Mouse (Mus musculus) intestine, embryonic 16.5 days (tissue): ENCODE data around the gene Dnajc10. TPM values are rescaled to one million over a fixed set of nuclear protein-coding genes. Genes with fewer than 3 reads are reported as not detected.

Source experiments
- ATAC-seq: fragments of 200-750 bp; cut with Nextera tagmentation; 2 replicates; pipeline ENCODE4 v1.8.0; 2017; ENCODE audit warnings: moderate TSS enrichment, moderate library complexity
- H3K27ac ChIP-seq: fragments of 300-500 bp; sonication (generic); 2 replicates; pipeline ENCODE4 v1.5.1; 2014; ENCODE audit warnings: mild to moderate bottlenecking, low read length
- H3K27me3 ChIP-seq: fragments of 300-500 bp; sonication (generic); replicated peaks from 2 replicates; pipeline ENCODE4 v1.6.1; 2014; ENCODE audit warnings: low read length, control low read depth, mixed read lengths; ENCODE audit not compliant: control insufficient read depth, insufficient read depth
- H3K36me3 ChIP-seq: fragments of 300-500 bp; sonication (generic); 2 replicates; pipeline ENCODE4 v1.6.1; 2014; ENCODE audit warnings: low read length, control low read depth; ENCODE audit not compliant: control insufficient read depth, insufficient read depth
- H3K4me1 ChIP-seq: fragments of 300-500 bp; sonication (generic); 2 replicates; pipeline ENCODE4 v1.6.1; 2014; ENCODE audit warnings: low read length, control low read depth, mixed read lengths; ENCODE audit not compliant: control insufficient read depth, insufficient read depth
- H3K4me2 ChIP-seq: fragments of 300-500 bp; sonication (generic); 2 replicates; pipeline ENCODE4 v1.6.1; 2014; ENCODE audit warnings: low read depth, low read length, control low read depth
- H3K4me3 ChIP-seq: fragments of 300-500 bp; sonication (generic); 2 replicates; pipeline ENCODE4 v1.5.1; 2014; ENCODE audit warnings: mild to moderate bottlenecking, low read length
- H3K9ac ChIP-seq: fragments of 300-500 bp; sonication (generic); 2 replicates; pipeline ENCODE4 v1.6.1; 2014; ENCODE audit warnings: low read depth, low read length
- H3K9me3 ChIP-seq: fragments of 300-500 bp; sonication (generic); 2 replicates; pipeline ENCODE4 v1.6.1; 2016; ENCODE audit warnings: low read length, control low read depth; ENCODE audit not compliant: control insufficient read depth
- whole genome bisulfite sequencing: fragments of 180-500 bp; shearing (Covaris S2); extraction: QIAGEN DNeasy Blood & Tissue Kit; methylation state at CpG from one replicate; pipeline ENCODE4 v1.1.7; 2014; 5-methylcytosine and 5-hydroxymethylcytosine counted together
- polyA plus RNA-seq: library from polyadenylated mRNA; unstranded; fragments of >200 nt; fragmentation: Nextera tagmentation; extraction: Ambion mirVana; gene quantifications from 2 replicates; pipeline ENCODE4 v1.2.1, GENCODE M21; 2015

The Dnajc10 gene
- polyA plus RNA-seq, 1 experiment from 2014 or later = 50.9 TPM

GRCm38 (mm10) chr2:80322878-80323277 lies 7.6 kb downstream of the Dnajc10 start:
- Histone ChIP-seq H3K27ac (no peak overlapping the region), H3K9me3 (no peaks in the 10 kb centered on the region), H3K4me3 (no peak overlapping the region), H3K4me1 (no peaks in the 10 kb centered on the region), H3K4me2 (no peak overlapping the region), H3K27me3 (no peaks in the 10 kb centered on the region), H3K9ac (no peak overlapping the region), H3K36me3 (peaks cover 3% of the 10 kb centered on the region; the same call in 1 of the 2 replicates)
- ATAC-seq = no peak
- 94% methylated on average over 4 of the region's 4 CpGs for WGBS

GRCm38 (mm10) chr2:80325779-80326178 lies 10.5 kb downstream of the Dnajc10 start:
- ATAC-seq = no peak
- H3K4me1 ChIP-seq = no peaks in the 10 kb centered on the region
- H3K9ac ChIP-seq = no peak overlapping the region
- H3K4me2 ChIP-seq = no peak overlapping the region
- H3K9me3 ChIP-seq = no peaks in the 10 kb centered on the region
- H3K27ac ChIP-seq = no peak overlapping the region
- no peaks in the 10 kb centered on the region for H3K27me3 ChIP-seq
- WGBS = 92% methylated on average over 2 of the region's 2 CpGs
- peaks cover 3% of the 10 kb centered on the region; the same call in 1 of the 2 replicates for H3K36me3 ChIP-seq
- H3K4me3 ChIP-seq = no peak overlapping the region

- H3K36me3 ChIP-seq = no peaks in the 10 kb centered on the region; the same call in 1 of the 2 replicates
- 88% methylated on average over 6 of the region's 6 CpGs for WGBS
Observed at GRCm38 (mm10) chr2:80327272-80327671, 12.0 kb downstream of the Dnajc10 start.

GRCm38 (mm10) chr2:80328961-80329653 lies 13.8 kb downstream of the Dnajc10 start:
- no peak overlapping the region for H3K27ac ChIP-seq
- H3K9ac ChIP-seq = no peak overlapping the region
- H3K9me3 ChIP-seq = no peaks in the 10 kb centered on the region
- H3K4me3 ChIP-seq = no peak overlapping the region
- H3K36me3 ChIP-seq = no peaks in the 10 kb centered on the region
- 95% methylated on average over 7 of the region's 7 CpGs for WGBS
- no peak for ATAC-seq
- H3K4me2 ChIP-seq = no peak overlapping the region
- H3K4me1 ChIP-seq = no peaks in the 10 kb centered on the region
- H3K27me3 ChIP-seq = no peaks in the 10 kb centered on the region

More at GRCm38 (mm10) chr2:80327272-80327671, 12.0 kb downstream of the Dnajc10 start:
- Histone ChIP-seq H3K4me3 (no peak overlapping the region), H3K4me1 (no peaks in the 10 kb centered on the region), H3K9me3 (no peaks in the 10 kb centered on the region), H3K27me3 (no peaks in the 10 kb centered on the region), H3K27ac (no peak overlapping the region), H3K9ac (no peak overlapping the region), H3K4me2 (no peak overlapping the region)
- no peak for ATAC-seq

GRCm38 (mm10) chr2:80340537-80340936 lies 25.3 kb downstream of the Dnajc10 start:
- Histone ChIP-seq H3K4me2 (no peak overlapping the region), H3K4me1 (no peaks in the 10 kb centered on the region), H3K27ac (no peak overlapping the region), H3K9ac (no peak overlapping the region), H3K9me3 (no peaks in the 10 kb centered on the region), H3K27me3 (no peaks in the 10 kb centered on the region), H3K4me3 (no peak overlapping the region), H3K36me3 (peaks cover 9% of the 10 kb centered on the region; the same call in 1 of the 2 replicates)
- ATAC-seq = no peak
- WGBS = 97% methylated on average over 9 of the region's 9 CpGs

- Histone ChIP-seq H3K9me3 (no peaks in the 10 kb centered on the region), H3K27ac (no peak overlapping the region), H3K4me1 (no peaks in the 10 kb centered on the region), H3K4me3 (no peak overlapping the region), H3K9ac (no peak overlapping the region), H3K36me3 (no peaks in the 10 kb centered on the region), H3K4me2 (no peak overlapping the region), H3K27me3 (no peaks in the 10 kb centered on the region)
- WGBS = 85% methylated on average over 4 of the region's 4 CpGs
- no peak for ATAC-seq
Observed at GRCm38 (mm10) chr2:80354531-80354930, 39.3 kb downstream of the Dnajc10 start.

- no peaks in the 10 kb centered on the region for H3K27me3 ChIP-seq
- no peaks in the 10 kb centered on the region for H3K4me1 ChIP-seq
- H3K9ac ChIP-seq = no peak overlapping the region
- no peaks in the 10 kb centered on the region for H3K36me3 ChIP-seq
- H3K9me3 ChIP-seq = no peaks in the 10 kb centered on the region
- no peak for ATAC-seq
- H3K27ac ChIP-seq = no peak overlapping the region
- no peak overlapping the region for H3K4me3 ChIP-seq
- no peak overlapping the region for H3K4me2 ChIP-seq
- 45% methylated on average over 8 of the region's 8 CpGs for WGBS
Observed at GRCm38 (mm10) chr2:80356656-80357231, 41.5 kb downstream of the Dnajc10 start.

- H3K36me3 ChIP-seq = no peaks in the 10 kb centered on the region
- H3K9ac ChIP-seq = no peak overlapping the region
- H3K4me1 ChIP-seq = no peaks in the 10 kb centered on the region
- H3K4me2 ChIP-seq = no peak overlapping the region
- ATAC-seq = no peak
- no peaks in the 10 kb centered on the region for H3K9me3 ChIP-seq
- no peak overlapping the region for H3K27ac ChIP-seq
- WGBS = 81% methylated on average over 8 of the region's 8 CpGs
- H3K4me3 ChIP-seq = no peak overlapping the region
- no peaks in the 10 kb centered on the region for H3K27me3 ChIP-seq
Observed at GRCm38 (mm10) chr2:80371458-80371857, 56.2 kb downstream of the Dnajc10 start.

GRCm38 (mm10) chr2:80374892-80375291 lies 59.6 kb downstream of the Dnajc10 start:
- Histone ChIP-seq H3K9ac (no peak overlapping the region), H3K36me3 (no peaks in the 10 kb centered on the region), H3K27ac (no peak overlapping the region), H3K27me3 (no peaks in the 10 kb centered on the region), H3K4me1 (no peaks in the 10 kb centered on the region), H3K4me2 (no peak overlapping the region), H3K4me3 (no peak overlapping the region), H3K9me3 (0 out of 2 replicates have a peak, but pooled peaks cover 4% of the 10 kb centered on the region)
- no peak for ATAC-seq
